Mouse (Mus musculus) embryonic facial prominence, embryonic 12.5 days (tissue): Measurements from ENCODE around the gene Olfr545. TPM values are rescaled to one million over a fixed set of nuclear protein-coding genes. Genes with fewer than 3 reads are reported as not detected.

Source experiments
- polyA plus RNA-seq: library from polyadenylated mRNA; unstranded; fragments of >200 nt; fragmentation: Nextera tagmentation; extraction: Ambion mirVana; gene quantifications from 2 replicates; pipeline ENCODE4 v1.2.1, GENCODE M21; 2016

The Olfr545 gene
- polyA plus RNA-seq, 1 experiment from 2014 or later: 0.14 TPM

Other genes starting within 250 kb of the Olfr545 start
- 48.7 and 50.0 TPM in 2 replicates for gene Rhog, start 243.5 kb downstream of the Olfr545 start, polyA plus RNA-seq
- 24.6 and 25.0 TPM in 2 replicates for gene Stim1, start 231.8 kb downstream of the Olfr545 start, polyA plus RNA-seq
- 173 and 174 TPM in 2 replicates for gene Rrm1, start 57.9 kb downstream of the Olfr545 start, polyA plus RNA-seq
- 0.33 and 0.80 TPM in 2 replicates for gene Olfr543, start 17.9 kb downstream of the Olfr545 start, polyA plus RNA-seq
- gene Olfr544, start 11.3 kb downstream of the Olfr545 start, polyA plus RNA-seq: 0.10 and 0.13 TPM in 2 replicates
- not detected in 2 replicates for gene Olfr547, start 35.2 kb upstream of the Olfr545 start, polyA plus RNA-seq
- not detected in 2 replicates for gene Olfr548-ps1, start 41.3 kb upstream of the Olfr545 start, polyA plus RNA-seq
- not detected in 2 replicates for gene Olfr549, start 50.3 kb upstream of the Olfr545 start, polyA plus RNA-seq
- 0.51 and 0.59 TPM in 2 replicates for gene Trim21, start 65.9 kb upstream of the Olfr545 start, polyA plus RNA-seq
- 0.04 and 0.14 TPM in 2 replicates for gene Olfr550, start 71.9 kb upstream of the Olfr545 start, polyA plus RNA-seq
- gene Olfr551, start 92.3 kb upstream of the Olfr545 start, polyA plus RNA-seq: not detected in 2 replicates
- gene Olfr552, start 98.2 kb upstream of the Olfr545 start, polyA plus RNA-seq: not detected in 2 replicates
- gene Olfr553, start 118.6 kb upstream of the Olfr545 start, polyA plus RNA-seq: not detected in 2 replicates
- gene Olfr554, start 138.9 kb upstream of the Olfr545 start, polyA plus RNA-seq: not detected in 2 replicates
- gene Olfr555, start 159.2 kb upstream of the Olfr545 start, polyA plus RNA-seq: not detected in 2 replicates
- not detected in 2 replicates for gene Olfr556, start 165.3 kb upstream of the Olfr545 start, polyA plus RNA-seq
- 16.4 and 17.4 TPM in 2 replicates for gene Trim68, start 187.8 kb upstream of the Olfr545 start, polyA plus RNA-seq
- not detected in 2 replicates for gene Olfr557, start 196.3 kb upstream of the Olfr545 start, polyA plus RNA-seq
- 0.55 and 0.98 TPM in 2 replicates for gene Olfr558, start 202.6 kb upstream of the Olfr545 start, polyA plus RNA-seq
- gene Olfr33, start 219.5 kb upstream of the Olfr545 start, polyA plus RNA-seq: not detected in 2 replicates
- not detected in 2 replicates for gene Olfr559, start 227.9 kb upstream of the Olfr545 start, polyA plus RNA-seq